Mouse (Mus musculus) ES-Bruce4 (cell line): ENCODE measurements around the gene Apba1. TPM values are rescaled to one million over a fixed set of nuclear protein-coding genes. Genes with fewer than 3 reads are reported as not detected.

Experiments
- H3K27ac ChIP-seq: 2 replicates; pipeline ENCODE4 v1.5.1; 2012; ENCODE audit warnings: low read length, inconsistent platforms; ENCODE audit not compliant: insufficient read depth
- H3K27me3 ChIP-seq: 2 replicates; pipeline ENCODE4 v1.6.1; 2012; ENCODE audit warnings: mild to moderate bottlenecking, low read length, inconsistent platforms; ENCODE audit not compliant: control insufficient read depth, poor library complexity, insufficient read depth, severe bottlenecking
- H3K36me3 ChIP-seq: 2 replicates; pipeline ENCODE4 v1.6.1; 2012; ENCODE audit warnings: inconsistent platforms, mild to moderate bottlenecking, low read length, moderate library complexity; ENCODE audit not compliant: control insufficient read depth, poor library complexity, insufficient read depth, severe bottlenecking
- H3K4me1 ChIP-seq: one replicate; pipeline ENCODE4 v1.8.1; 2011; ENCODE audit warnings: low read length; ENCODE audit not compliant: control insufficient read depth, insufficient read depth
- H3K4me3 ChIP-seq: 2 replicates; pipeline ENCODE4 v1.5.1; 2011; ENCODE audit warnings: low read depth, mild to moderate bottlenecking, low read length
- H3K9ac ChIP-seq: 2 replicates; pipeline ENCODE4 v1.6.1; 2012; ENCODE audit warnings: low read depth, mild to moderate bottlenecking, inconsistent platforms; ENCODE audit not compliant: poor library complexity, severe bottlenecking
- H3K9me3 ChIP-seq: replicated peaks from 2 replicates; pipeline ENCODE4 v1.6.1; 2012; ENCODE audit warnings: mild to moderate bottlenecking, low read length, inconsistent platforms; ENCODE audit not compliant: control insufficient read depth, poor library complexity, insufficient read depth, severe bottlenecking
- CTCF ChIP-seq: IDR thresholded peaks from one replicate; pipeline ENCODE4 v1.8.1; 2011; ENCODE audit warnings: low read depth, low read length
- EP300 ChIP-seq: IDR thresholded peaks from 2 replicates; pipeline ENCODE4 v1.6.1; 2011; ENCODE audit warnings: low read depth, low read length; ENCODE audit not compliant: insufficient read depth
- POLR2A ChIP-seq: IDR thresholded peaks from one replicate; pipeline ENCODE4 v1.8.1; 2011; ENCODE audit warnings: low read length; ENCODE audit not compliant: insufficient read depth
- polyA plus RNA-seq: library from polyadenylated mRNA; stranded (reverse); fragments of >200 nt; gene quantifications from 2 replicates; pipeline ENCODE4 v1.2.4, GENCODE M21; 2011; ENCODE audit warnings: low read depth; ENCODE audit not compliant: missing spikeins, insufficient read depth, insufficient read length

Apba1 gene
- polyA plus RNA-seq, 1 experiment = 0.16 TPM

DNA sequence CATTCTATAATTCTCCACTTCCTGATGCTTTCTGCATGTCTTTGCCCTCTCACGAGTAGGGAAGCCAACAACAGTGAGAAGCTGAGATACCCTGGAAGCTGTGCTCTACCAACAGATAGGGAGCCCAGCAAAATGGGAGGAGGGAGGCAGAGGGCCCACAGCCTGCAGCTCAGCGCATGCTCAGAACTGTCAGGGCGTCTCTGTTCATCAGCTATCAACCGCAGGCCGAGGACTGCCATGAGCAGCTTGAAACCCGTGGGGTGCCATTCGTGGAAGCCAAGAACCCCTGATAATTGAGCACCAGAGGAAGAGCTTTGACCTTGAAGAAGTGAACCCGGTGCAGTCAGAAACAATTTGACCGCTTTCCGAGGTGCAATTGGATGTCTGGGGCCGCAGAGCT is 108.4 kb downstream of the Apba1 start:
- H3K36me3 ChIP-seq = no peaks in the 10 kb centered on the region
- H3K9ac ChIP-seq = no peak overlapping the region
- no peaks in the 10 kb centered on the region for H3K4me1 ChIP-seq
- no peak overlapping the region for H3K27ac ChIP-seq
- no peak overlapping the region for H3K4me3 ChIP-seq
- TF ChIP-seq CTCF = no peak
- no peak for TF ChIP-seq POLR2A
- TF ChIP-seq EP300 = no peak
- H3K9me3 ChIP-seq = no peaks in the 10 kb centered on the region
- no peaks in the 10 kb centered on the region for H3K27me3 ChIP-seq

- H3K9me3 ChIP-seq = no peaks in the 10 kb centered on the region
- no peaks in the 10 kb centered on the region for H3K27me3 ChIP-seq
- TF ChIP-seq POLR2A (no peak), CTCF (no peak), EP300 (no peak)
- H3K9ac ChIP-seq = no peak overlapping the region
- no peaks in the 10 kb centered on the region for H3K4me1 ChIP-seq
- H3K36me3 ChIP-seq = no peaks in the 10 kb centered on the region
- no peak overlapping the region for H3K4me3 ChIP-seq
- no peak overlapping the region for H3K27ac ChIP-seq
Measured at GRCm38 (mm10) chr19:23867589-23867988, 108.9 kb downstream of the Apba1 start.

DNA sequence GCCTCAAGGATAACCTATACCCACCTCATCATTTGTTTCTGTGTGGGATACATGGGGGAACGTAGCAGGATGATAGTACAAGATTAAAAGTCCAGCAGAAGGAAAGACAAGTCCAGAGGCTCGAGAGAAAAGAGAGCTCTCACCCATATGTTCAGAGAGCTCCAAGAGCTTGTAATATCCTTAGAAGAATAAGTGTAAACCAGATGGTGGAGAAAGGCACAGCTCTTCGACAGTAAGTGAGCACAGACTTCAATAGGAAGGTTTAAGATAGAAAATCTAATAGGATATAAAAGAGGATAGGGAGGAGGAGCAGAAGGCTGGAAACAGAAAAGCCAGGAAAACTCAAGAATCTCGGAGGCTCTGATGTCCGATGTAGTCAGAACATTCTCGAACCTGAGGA is 115.8 kb downstream of the Apba1 start:
- no peak overlapping the region for H3K9ac ChIP-seq
- H3K4me1 ChIP-seq = no peaks in the 10 kb centered on the region
- TF ChIP-seq CTCF (no peak), POLR2A (no peak), EP300 (no peak)
- no peaks in the 10 kb centered on the region for H3K36me3 ChIP-seq
- no peak overlapping the region for H3K4me3 ChIP-seq
- no peak overlapping the region for H3K27ac ChIP-seq
- H3K9me3 ChIP-seq = no peaks in the 10 kb centered on the region
- no peaks in the 10 kb centered on the region for H3K27me3 ChIP-seq

GRCm38 (mm10) chr19:23875819-23876218 is 117.1 kb downstream of the Apba1 start:
- Histone ChIP-seq H3K9me3 (no peaks in the 10 kb centered on the region), H3K4me1 (no peaks in the 10 kb centered on the region)

DNA sequence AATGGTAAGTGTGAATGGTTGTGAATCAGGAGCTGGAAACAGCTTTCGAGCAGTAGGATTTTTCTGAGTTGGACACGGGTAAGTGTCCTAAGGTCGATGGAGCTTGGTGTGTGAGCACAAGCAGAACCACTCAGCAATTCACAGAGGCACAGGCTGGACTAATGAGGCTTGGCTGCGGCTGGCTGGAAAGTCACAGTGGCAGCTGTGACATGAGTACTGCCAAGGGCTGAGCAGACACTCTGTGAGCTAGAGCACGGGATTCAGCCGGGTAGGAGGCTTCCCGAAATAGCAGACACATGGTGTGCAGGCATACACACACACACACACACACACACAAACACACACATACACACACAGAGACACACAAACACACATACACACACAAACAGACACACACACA is 121.2 kb downstream of the Apba1 start:
- no peak for TF ChIP-seq EP300
- no peak for TF ChIP-seq POLR2A
- TF ChIP-seq CTCF = no peak
- no peaks in the 10 kb centered on the region for H3K9me3 ChIP-seq

More at GRCm38 (mm10) chr19:23875819-23876218, 117.1 kb downstream of the Apba1 start:
- Histone ChIP-seq H3K9ac (no peak overlapping the region), H3K27ac (no peak overlapping the region), H3K27me3 (no peaks in the 10 kb centered on the region), H3K36me3 (no peaks in the 10 kb centered on the region), H3K4me3 (no peak overlapping the region)
- TF ChIP-seq POLR2A (no peak), EP300 (no peak), CTCF (no peak)

GRCm38 (mm10) chr19:23886169-23886568 is 127.5 kb downstream of the Apba1 start:
- TF ChIP-seq EP300 = no peak
- TF ChIP-seq POLR2A = no peak
- TF ChIP-seq CTCF = no peak
- H3K9me3 ChIP-seq = no peaks in the 10 kb centered on the region
- no peak overlapping the region for H3K4me3 ChIP-seq
- no peak overlapping the region for H3K9ac ChIP-seq
- no peaks in the 10 kb centered on the region for H3K36me3 ChIP-seq
- H3K27me3 ChIP-seq = no peaks in the 10 kb centered on the region
- H3K27ac ChIP-seq = no peak overlapping the region
- no peaks in the 10 kb centered on the region for H3K4me1 ChIP-seq

More for the DNA sequence above, 121.2 kb downstream of the Apba1 start:
- no peaks in the 10 kb centered on the region for H3K36me3 ChIP-seq
- no peak overlapping the region for H3K27ac ChIP-seq
- no peak overlapping the region for H3K4me3 ChIP-seq
- H3K9ac ChIP-seq = no peak overlapping the region
- H3K27me3 ChIP-seq = no peaks in the 10 kb centered on the region
- H3K4me1 ChIP-seq = no peaks in the 10 kb centered on the region
